Mouse (Mus musculus) hindbrain, embryonic 10.5 days (tissue): Measurements from ENCODE around the gene Ralgapa2. TPM values are rescaled to one million over a fixed set of nuclear protein-coding genes. Genes with fewer than 3 reads are reported as not detected.

ENCODE experiments used
- DNase-seq: peaks from one replicate; pipeline ENCODE4 v3.0.0-alpha.2; 2017; ENCODE audit warnings: low spot score
- H3K27ac ChIP-seq: fragments of 300-500 bp; sonication (generic); 2 replicates; pipeline ENCODE4 v1.5.1; 2016; ENCODE audit warnings: mild to moderate bottlenecking, moderate library complexity
- H3K27me3 ChIP-seq: fragments of 300-500 bp; sonication (generic); 2 replicates; pipeline ENCODE4 v1.6.1; 2016; ENCODE audit warnings: mild to moderate bottlenecking; ENCODE audit not compliant: poor library complexity, insufficient read depth, severe bottlenecking
- H3K36me3 ChIP-seq: fragments of 300-500 bp; sonication (generic); 2 replicates; pipeline ENCODE4 v1.6.1; 2016; ENCODE audit warnings: mild to moderate bottlenecking, moderate library complexity
- H3K4me1 ChIP-seq: fragments of 300-500 bp; sonication (generic); replicated peaks from 2 replicates; pipeline ENCODE4 v1.6.1; 2016; ENCODE audit warnings: mild to moderate bottlenecking
- H3K4me3 ChIP-seq: fragments of 300-500 bp; sonication (generic); 2 replicates; pipeline ENCODE4 v1.5.1; 2016; ENCODE audit warnings: mild to moderate bottlenecking, moderate library complexity
- H3K9me3 ChIP-seq: fragments of 300-500 bp; sonication (generic); 2 replicates; pipeline ENCODE4 v1.6.1; 2016; ENCODE audit warnings: mild to moderate bottlenecking, moderate library complexity
- WGBS: fragments of 180-500 bp; shearing (Covaris S2); methylation state at CpG from one replicate; pipeline ENCODE4 v1.1.7; 2016; 5-methylcytosine and 5-hydroxymethylcytosine counted together
- polyA plus RNA-seq: library from polyadenylated mRNA; unstranded; fragments of >200 nt; fragmentation: Nextera tagmentation; extraction: Ambion mirVana; gene quantifications from 2 replicates; pipeline ENCODE4 v1.2.1, GENCODE M21; 2016

The Ralgapa2 gene
- polyA plus RNA-seq, 1 experiment from 2014 or later, result 11.6 TPM

- DNase-seq, result no peak
- H3K4me3 ChIP-seq, result no peak overlapping the region
- H3K27ac ChIP-seq, result peak overlapping the region; percentile 70
- WGBS, result 58% methylated on average over 6 of the region's 6 CpGs
- peaks cover 39% of the 10 kb centered on the region for H3K4me1 ChIP-seq
- H3K27me3 ChIP-seq, result no peaks in the 10 kb centered on the region
- no peaks in the 10 kb centered on the region for H3K9me3 ChIP-seq
- no peaks in the 10 kb centered on the region for H3K36me3 ChIP-seq
These were observed 231.8 kb downstream of the Ralgapa2 start for GRCm38 (mm10) chr2:146280221-146280920.

DNA sequence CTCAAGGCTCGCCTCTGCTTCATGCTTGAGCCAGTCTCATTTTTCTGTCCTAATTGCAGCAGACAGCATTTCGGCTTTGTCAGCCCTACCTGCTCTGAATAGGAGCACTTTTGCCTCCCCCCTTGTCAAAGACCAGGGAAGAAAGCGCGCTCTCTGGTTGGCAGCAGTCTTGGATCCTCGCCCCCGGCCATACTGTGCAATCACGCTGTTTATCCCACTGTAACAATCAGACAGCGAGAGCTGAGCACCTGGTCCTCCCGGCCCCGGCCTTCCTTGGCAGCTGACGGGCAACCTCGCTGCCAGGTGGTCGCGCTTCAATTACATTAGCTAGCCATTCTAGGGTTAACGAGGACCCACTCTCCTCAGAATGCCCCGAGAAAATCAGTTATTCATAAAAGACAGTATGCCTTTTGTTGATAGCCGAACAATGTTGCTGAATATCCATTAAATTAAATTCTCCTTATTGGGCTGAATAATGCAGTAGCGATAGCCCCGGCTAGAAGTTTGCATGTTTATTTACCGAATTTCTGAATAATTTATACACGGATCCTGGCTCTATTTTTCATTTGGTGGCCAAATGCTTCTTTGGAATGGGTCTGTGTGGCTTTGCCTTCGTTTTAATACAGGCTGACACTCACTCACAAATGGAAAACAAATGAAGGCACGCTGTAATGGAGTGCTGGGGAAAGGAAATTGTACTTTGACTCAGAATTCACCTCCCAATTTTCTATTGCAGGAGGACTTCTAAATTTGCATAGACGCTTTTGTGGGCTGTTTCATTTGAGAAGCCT is 232.5 kb downstream of the Ralgapa2 start:
- no peak for DNase-seq
- 60% methylated on average over 24 of the region's 24 CpGs for WGBS
- peak overlapping the region; percentile 70 for H3K27ac ChIP-seq

GRCm38 (mm10) chr2:146278381-146278780 is 233.8 kb downstream of the Ralgapa2 start:
- Histone ChIP-seq H3K36me3 (no peaks in the 10 kb centered on the region), H3K9me3 (no peaks in the 10 kb centered on the region), H3K4me3 (no peak overlapping the region), H3K27ac (no peak overlapping the region), H3K4me1 (peaks cover 39% of the 10 kb centered on the region), H3K27me3 (no peaks in the 10 kb centered on the region)
- DNase-seq, result no peak
- WGBS, result 71% methylated on average over 5 of the region's 5 CpGs

More for the DNA sequence above, 232.5 kb downstream of the Ralgapa2 start:
- no peaks in the 10 kb centered on the region for H3K27me3 ChIP-seq
- H3K36me3 ChIP-seq, result no peaks in the 10 kb centered on the region
- H3K4me3 ChIP-seq, result no peak overlapping the region
- H3K4me1 ChIP-seq, result peaks cover 39% of the 10 kb centered on the region
- H3K9me3 ChIP-seq, result no peaks in the 10 kb centered on the region

DNA sequence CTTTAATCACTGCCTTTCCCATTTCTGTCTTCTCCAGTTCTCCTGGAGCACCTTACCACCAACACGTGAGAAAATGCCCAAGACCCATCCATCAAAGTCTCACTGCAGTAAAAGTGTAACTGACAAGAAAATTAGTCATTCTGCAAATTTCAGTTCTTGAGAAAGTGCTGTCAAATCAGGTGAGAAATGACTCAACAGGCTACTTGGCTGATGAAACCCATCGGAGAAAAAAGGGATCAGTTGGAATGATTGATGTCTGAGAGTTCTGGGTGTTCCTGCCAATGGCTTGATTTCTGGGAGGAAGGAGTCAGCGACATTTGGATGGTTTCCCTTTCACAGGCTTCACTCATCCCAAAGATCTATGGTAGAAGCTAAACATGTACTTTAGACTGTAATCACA is 245.6 kb downstream of the Ralgapa2 start:
- no peak overlapping the region for H3K4me3 ChIP-seq
- H3K27me3 ChIP-seq, result peaks cover 45% of the 10 kb centered on the region
- 85% methylated on average over 3 of the region's 3 CpGs for WGBS
- no peaks in the 10 kb centered on the region for H3K36me3 ChIP-seq
- DNase-seq, result no peak
- H3K27ac ChIP-seq, result no peak overlapping the region
- H3K9me3 ChIP-seq, result no peaks in the 10 kb centered on the region
- H3K4me1 ChIP-seq, result peaks cover 15% of the 10 kb centered on the region

DNA sequence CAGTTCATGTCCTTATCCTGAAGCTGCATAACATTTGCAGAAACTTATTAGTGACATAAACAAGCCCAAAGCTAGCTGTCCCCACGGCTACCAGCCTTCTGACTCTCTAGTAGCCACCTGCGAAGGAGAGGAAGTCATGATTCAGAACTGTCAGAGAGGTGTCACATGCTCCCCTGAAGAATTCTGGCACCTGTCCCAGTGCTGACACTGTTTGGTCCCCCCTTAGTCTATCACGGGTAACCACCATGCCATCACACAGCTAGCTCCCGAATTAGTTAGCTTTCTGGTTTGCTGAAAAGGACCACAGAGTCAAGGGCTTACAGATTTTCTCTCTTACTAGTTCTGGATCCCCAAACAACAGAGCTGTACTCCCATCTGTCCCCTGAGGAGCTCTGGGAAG is 247.1 kb downstream of the Ralgapa2 start:
- Histone ChIP-seq H3K27me3 (peaks cover 58% of the 10 kb centered on the region), H3K9me3 (no peaks in the 10 kb centered on the region), H3K4me1 (peaks cover 30% of the 10 kb centered on the region), H3K36me3 (no peaks in the 10 kb centered on the region), H3K27ac (no peak overlapping the region), H3K4me3 (no peak overlapping the region)
- no peak for DNase-seq
- 89% methylated on average over 4 of the region's 4 CpGs for WGBS

DNA sequence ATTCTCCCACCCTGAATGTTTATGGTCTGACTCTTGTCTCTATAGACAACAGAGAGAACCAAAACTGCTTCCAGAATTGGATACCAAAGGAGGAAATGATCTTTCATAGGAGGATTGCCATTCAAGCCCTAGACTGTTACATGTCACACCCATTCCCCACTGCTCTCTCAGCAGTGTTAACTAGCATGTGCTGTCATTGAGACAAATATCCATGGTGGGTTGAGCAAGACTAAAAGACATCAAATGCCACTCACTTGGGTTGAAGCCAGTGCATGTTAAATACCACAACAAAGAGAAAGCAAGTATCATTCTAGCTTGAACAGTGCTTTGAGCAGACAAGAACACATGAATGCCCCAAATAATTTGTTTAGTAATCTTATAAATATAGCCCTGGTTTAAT is 249.2 kb downstream of the Ralgapa2 start:
- H3K9me3 ChIP-seq, result no peaks in the 10 kb centered on the region
- H3K4me3 ChIP-seq, result no peak overlapping the region
- H3K4me1 ChIP-seq, result peaks cover 46% of the 10 kb centered on the region
- H3K27ac ChIP-seq, result no peak overlapping the region
- peaks cover 61% of the 10 kb centered on the region for H3K27me3 ChIP-seq
- no peak for DNase-seq
- H3K36me3 ChIP-seq, result no peaks in the 10 kb centered on the region

DNA sequence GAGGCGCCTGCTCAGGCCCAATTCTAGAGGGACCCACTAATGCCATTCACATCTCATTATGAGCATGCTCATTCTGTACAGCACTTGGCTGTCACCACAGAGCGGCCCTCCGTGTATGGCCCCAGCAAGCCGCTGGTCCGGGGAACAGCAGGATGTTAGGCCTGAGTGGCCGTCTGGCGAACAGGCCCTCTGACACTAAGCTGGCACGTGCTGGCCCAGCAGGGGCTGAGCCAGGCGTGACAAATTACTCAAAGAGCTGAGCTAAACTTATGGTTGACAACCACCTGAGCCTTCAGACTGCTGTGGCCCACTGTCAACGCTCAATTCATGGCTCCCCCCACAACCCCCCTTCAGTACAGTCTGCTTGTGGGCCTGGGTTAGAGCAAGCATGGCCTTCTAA is 249.9 kb downstream of the Ralgapa2 start:
- H3K4me1 ChIP-seq, result peaks cover 51% of the 10 kb centered on the region
- no peaks in the 10 kb centered on the region for H3K9me3 ChIP-seq
- H3K4me3 ChIP-seq, result no peak overlapping the region
- peaks cover 66% of the 10 kb centered on the region for H3K27me3 ChIP-seq
- no peaks in the 10 kb centered on the region for H3K36me3 ChIP-seq
- peak overlapping the region; percentile 56 for H3K27ac ChIP-seq
- DNase-seq, result peak; percentile 64
- 14% methylated on average over 10 of the region's 10 CpGs for WGBS

DNA sequence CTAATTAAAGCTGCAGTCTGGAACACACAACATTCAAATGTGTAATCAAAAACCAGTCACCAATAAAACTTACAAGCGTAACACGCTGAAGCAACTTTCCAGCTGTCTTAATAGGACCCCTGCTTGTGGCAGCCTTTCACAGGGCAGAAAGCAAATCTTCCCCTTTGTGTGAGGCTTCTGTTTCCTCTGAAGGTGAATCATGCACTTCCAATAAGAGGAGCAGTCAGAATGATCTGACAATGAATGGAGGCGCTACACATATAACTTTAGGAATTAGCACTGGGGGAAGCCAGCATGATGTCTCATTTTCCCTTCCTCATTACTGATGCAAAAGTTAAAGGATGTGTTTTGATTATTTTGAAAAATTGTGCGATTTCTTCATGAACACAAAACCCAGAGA is 251.0 kb downstream of the Ralgapa2 start:
- H3K36me3 ChIP-seq, result no peaks in the 10 kb centered on the region
- no peak overlapping the region for H3K4me3 ChIP-seq
- peaks cover 66% of the 10 kb centered on the region for H3K27me3 ChIP-seq
- 63% methylated on average over 4 of the region's 4 CpGs for WGBS
- H3K4me1 ChIP-seq, result peaks cover 60% of the 10 kb centered on the region
- no peaks in the 10 kb centered on the region for H3K9me3 ChIP-seq
- no peak for DNase-seq
- no peak overlapping the region for H3K27ac ChIP-seq

- Histone ChIP-seq H3K27ac (no peak overlapping the region), H3K27me3 (peaks cover 55% of the 10 kb centered on the region), H3K4me1 (peaks cover 60% of the 10 kb centered on the region), H3K36me3 (no peaks in the 10 kb centered on the region), H3K4me3 (no peak overlapping the region), H3K9me3 (no peaks in the 10 kb centered on the region)
- DNase-seq, result no peak
- 51% methylated on average over 18 of the region's 18 CpGs for WGBS
These were observed 252.2 kb downstream of the Ralgapa2 start for GRCm38 (mm10) chr2:146259787-146260560.

- Histone ChIP-seq H3K4me1 (peaks cover 60% of the 10 kb centered on the region), H3K27me3 (peaks cover 44% of the 10 kb centered on the region), H3K4me3 (no peak overlapping the region), H3K36me3 (no peaks in the 10 kb centered on the region), H3K27ac (peak overlapping the region; percentile 47), H3K9me3 (no peaks in the 10 kb centered on the region)
- WGBS, result 24% methylated on average over 10 of the region's 10 CpGs
- DNase-seq, result no peak
These were observed 253.2 kb downstream of the Ralgapa2 start for GRCm38 (mm10) chr2:146258736-146259469.

GRCm38 (mm10) chr2:146257609-146258008 is 254.5 kb downstream of the Ralgapa2 start:
- 80% methylated on average over 3 of the region's 3 CpGs for WGBS
- Histone ChIP-seq H3K9me3 (no peaks in the 10 kb centered on the region), H3K27ac (peak overlapping the region; percentile 50; the same call in 1 of the 2 replicates), H3K4me3 (no peak overlapping the region), H3K27me3 (peaks cover 32% of the 10 kb centered on the region), H3K4me1 (peaks cover 56% of the 10 kb centered on the region), H3K36me3 (no peaks in the 10 kb centered on the region)
- DNase-seq, result no peak

DNA sequence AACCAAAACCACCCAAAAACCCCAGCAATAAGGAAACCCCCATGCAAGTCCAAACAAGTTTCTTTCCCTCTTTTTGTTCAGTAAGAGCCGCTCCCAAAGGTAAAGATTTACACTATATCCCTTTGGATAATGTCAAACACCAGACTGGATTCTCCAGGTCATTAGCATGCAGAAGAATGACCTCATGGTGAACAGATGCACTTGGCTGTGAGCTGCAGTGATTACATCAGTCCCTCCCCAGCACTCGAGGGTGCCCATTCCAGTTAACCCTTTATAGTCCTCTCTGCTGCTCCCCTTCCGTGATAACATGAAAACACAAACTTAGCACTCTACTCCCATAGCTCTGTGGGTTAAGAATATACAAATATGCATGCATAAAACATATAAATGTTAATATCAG is 255.1 kb downstream of the Ralgapa2 start:
- H3K4me3 ChIP-seq, result no peak overlapping the region
- DNase-seq, result no peak
- no peak overlapping the region for H3K27ac ChIP-seq
- peaks cover 50% of the 10 kb centered on the region for H3K4me1 ChIP-seq
- no peaks in the 10 kb centered on the region for H3K36me3 ChIP-seq
- H3K9me3 ChIP-seq, result no peaks in the 10 kb centered on the region
- 50% methylated on average over 3 of the region's 3 CpGs for WGBS
- peaks cover 35% of the 10 kb centered on the region for H3K27me3 ChIP-seq
